ENCODE assay signal across 15 mouse cellular contexts in genomic region chr7:91810774-91811173, GRCm38 (mm10).
"Had no signal": no experiment of that assay in that cellular context is flagged by ENCODE, and none has a peak within 500 bp of the region (broad histone marks: within the 10 kb centered on the region; RNA-seq: fewer than 3 reads in every experiment).

No protein-coding gene starts in this region.

- H3K9me3 ChIP-seq: midbrain, embryonic 10.5 days; neural tube, embryonic 12.5 days; stomach, embryonic 15.5 days had no signal

- H3K9ac ChIP-seq: liver, embryonic 14.5 days; lung, embryonic 14.5 days; neural tube, embryonic 12.5 days; stomach, embryonic 15.5 days had no signal

- DNase-seq: lung, adult 18-20 months; lung, embryonic 14.5 days; lung, postnatal 10 days; lung, postnatal 4 days; right cerebral cortex, postnatal 14 days; thymus, adult 2 months; thymus, postnatal 25 days; thymus, postnatal 4 days had no signal

- H3K36me3 ChIP-seq: midbrain, embryonic 10.5 days; neural tube, embryonic 12.5 days; stomach, embryonic 15.5 days had no signal

- H3K4me1 ChIP-seq: neural tube, embryonic 12.5 days; stomach, embryonic 15.5 days had no signal

- H3K27ac ChIP-seq: liver, embryonic 14.5 days; midbrain, embryonic 10.5 days; neural tube, embryonic 12.5 days; stomach, embryonic 15.5 days; stomach, postnatal 0 days had no signal

- H3K27me3 ChIP-seq: neural tube, embryonic 12.5 days; stomach, embryonic 15.5 days had no signal

- H3K4me2 ChIP-seq: lung, embryonic 14.5 days; neural tube, embryonic 12.5 days; stomach, embryonic 15.5 days had no signal

- H3K4me3 ChIP-seq: midbrain, embryonic 10.5 days; myocyte; neural tube, embryonic 12.5 days; stomach, embryonic 15.5 days had no signal

- ATAC-seq: midbrain, embryonic 16.5 days had no signal
